Mouse (Mus musculus): ENCODE measurements around the gene Pla2g7.
"Not testable (repeated sequence)": the region's sequence is repeated elsewhere in the genome, so short reads cannot be mapped to it uniquely, and the experiment has no call there.

Gene Pla2g7

DNA sequence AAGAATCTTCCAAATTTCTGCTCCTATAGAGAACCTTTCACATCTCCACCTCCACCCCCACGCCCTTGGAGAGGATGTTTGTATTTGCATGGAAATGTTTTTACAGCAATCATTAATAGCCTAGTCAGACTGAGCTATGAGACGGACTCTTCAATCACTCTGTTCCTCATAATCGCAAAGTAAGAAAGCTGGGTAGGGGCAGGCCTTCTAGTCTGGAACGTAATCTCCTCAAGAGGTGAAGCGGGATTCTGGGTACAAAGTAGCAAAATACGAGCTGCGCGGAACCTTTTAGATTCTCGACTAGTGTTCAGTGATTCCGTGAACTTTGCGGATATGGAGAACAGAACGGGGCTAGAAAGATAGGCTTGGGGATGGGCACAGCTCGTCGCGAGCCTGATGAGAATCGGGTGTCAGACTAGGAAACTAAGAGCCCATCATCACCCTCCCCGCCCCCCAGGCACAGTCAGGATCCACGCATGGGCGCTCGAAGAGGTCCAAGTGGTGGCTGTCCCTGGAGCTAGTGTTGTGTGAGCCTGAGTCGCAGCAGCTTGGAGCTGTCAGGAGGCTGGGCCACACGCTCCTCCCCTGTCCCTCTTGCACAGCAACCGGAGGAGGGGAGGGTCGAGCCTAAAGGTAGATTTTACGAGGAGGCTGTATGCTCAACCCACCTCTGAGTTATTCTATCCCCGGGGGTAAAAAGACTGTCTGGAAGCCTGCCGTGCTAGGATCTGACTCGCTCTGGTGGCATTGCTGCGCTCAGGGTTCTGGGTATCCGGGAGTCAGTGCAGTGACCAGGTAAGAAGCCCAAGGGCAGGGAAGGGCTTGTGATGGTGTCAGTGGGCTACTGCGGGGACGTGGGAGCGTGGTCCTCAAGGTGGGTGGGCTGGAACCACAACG is at the start of gene Pla2g7:
TSS of gene Pla2g7 (plus strand) at position 107 of the 897 bp plus-strand sequence.
- peak; percentile 24 for DNase-seq

DNA sequence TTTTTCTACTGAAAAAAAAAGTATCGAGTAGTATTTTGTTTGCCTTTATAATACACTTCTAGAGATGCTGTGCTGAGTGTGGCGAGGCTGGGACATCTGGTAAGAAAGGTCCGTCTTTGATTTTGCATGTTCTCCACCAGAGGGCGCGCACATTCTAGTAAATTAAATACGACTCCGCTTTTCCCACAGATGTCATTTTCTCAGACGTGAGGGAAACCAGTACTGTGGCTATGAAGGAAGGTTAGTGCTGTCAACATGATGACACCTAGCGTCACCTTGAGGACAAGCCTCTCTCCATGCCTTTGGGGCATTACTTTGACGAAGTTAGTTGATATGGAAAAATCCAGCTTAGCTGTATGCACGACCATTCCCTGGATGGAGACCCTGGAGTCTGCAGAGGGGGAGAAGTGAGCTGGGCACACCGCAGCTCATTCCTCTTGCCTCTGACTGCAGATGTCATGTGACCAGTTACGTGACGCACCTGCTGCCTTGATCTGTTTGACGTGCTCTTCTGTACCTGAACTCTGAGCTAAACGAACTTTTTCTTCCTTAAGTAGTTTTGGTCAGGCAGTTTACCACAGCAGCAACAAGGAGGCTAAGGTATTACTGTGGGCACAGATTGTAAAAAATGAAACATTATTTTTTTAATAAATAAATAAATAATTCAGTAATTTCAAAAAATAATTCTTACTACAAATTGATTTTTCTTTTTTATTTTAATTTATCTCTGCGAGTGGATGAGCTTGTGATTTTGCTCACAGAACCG is 49.1 kb upstream of the Pla2g7 start:
- peak; percentile 59 for DNase-seq

DNA sequence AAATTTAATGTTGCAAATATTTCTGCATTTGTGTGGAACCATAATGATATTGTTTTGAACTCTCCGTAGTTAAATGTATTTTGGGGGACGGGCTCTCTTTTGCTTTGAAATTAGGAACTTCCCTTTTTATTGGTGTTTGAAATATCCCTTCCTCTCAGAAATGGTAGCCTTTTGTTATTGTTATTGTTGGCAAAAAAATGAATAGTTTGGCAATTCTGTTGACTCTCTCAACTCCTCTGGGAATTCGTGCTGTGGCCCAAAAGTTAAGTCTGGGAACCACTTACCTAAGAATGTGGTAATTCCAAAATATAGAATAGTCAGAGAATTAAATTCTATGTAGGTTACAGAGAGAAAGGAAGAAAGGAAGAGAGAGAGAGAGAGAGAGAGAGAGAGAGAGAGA is 47.7 kb upstream of the Pla2g7 start:
- no peak for DNase-seq

DNA sequence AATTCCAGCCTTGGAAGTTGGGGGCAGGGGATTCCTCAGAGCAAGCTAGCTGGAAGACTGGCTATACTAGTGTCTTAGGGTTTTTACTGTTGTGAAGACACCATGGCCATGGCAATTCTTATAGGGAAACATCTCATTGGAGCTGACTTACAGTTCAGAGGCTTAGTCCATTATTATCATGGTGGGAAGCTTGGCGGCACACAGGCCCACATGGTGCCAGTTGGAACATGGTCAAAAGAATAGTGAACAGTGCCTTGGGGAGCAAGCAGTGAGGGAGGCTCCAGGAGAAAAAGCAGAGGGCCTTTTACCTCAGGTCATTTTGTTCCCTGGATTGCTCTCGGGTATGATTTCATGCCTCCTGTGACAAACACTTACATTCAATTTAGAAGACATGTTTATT is 37.4 kb upstream of the Pla2g7 start:
- DNase-seq = no peak

DNA sequence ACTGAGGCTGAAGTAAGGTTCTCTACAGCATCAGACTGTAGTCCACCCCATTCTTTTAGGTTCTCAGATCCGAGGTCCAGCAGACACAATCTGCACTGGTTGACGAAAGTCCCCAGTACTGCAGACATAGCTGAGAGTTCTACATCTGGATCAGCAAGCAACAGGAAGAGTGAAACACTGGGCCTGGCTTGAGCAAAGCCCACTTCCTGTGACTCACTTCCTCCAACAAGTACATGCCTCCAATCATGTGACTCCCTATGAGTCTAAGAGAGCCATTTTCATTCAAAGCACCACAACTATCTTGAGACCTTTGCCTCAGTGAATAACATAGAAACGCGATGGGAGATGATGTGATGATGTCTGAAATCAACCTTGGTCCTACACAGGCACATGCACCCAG is 36.7 kb upstream of the Pla2g7 start:
- DNase-seq = no peak

DNA sequence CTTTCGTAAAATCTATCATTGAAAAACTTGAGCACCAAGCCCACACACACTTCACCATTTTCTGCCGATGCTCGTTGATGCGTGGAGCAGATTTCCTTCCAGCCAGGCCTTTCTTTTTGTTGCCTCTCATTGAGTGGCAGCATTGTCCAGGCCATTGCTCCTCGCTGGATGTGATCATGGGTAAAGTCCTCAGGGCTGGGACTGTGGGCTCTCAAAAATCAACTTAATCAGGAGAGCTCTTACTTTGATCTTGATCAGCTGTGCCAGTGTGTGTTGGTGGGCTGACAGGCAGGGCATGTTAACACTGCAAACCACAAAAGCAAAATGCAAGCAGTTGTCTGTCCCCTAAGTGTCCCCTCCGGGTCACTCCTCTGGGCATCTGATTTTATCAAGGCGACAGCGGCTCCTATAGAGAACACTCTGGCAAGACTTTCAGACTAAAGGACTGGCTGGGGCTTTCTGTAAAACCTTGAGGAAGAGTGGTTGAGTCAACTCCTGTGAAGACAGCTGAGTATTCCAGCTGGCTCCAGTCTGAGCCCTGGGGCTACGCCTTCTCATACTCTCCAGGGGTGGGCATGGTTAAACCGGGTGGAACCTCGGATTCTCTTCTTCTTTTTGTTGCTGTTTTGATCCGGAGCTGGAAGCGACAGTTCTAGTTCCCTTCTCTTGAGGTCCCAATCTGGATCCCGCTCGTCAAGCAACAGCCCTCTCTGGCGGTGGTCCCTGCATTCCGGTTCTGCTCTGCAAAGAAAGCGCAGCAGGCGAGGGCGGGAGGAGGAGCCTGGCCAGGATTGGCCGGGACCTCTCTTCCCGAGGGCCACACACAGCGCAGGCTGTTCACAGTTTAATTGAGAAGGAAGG is 33.3 kb upstream of the Pla2g7 start:
- DNase-seq = peak; percentile 38

DNA sequence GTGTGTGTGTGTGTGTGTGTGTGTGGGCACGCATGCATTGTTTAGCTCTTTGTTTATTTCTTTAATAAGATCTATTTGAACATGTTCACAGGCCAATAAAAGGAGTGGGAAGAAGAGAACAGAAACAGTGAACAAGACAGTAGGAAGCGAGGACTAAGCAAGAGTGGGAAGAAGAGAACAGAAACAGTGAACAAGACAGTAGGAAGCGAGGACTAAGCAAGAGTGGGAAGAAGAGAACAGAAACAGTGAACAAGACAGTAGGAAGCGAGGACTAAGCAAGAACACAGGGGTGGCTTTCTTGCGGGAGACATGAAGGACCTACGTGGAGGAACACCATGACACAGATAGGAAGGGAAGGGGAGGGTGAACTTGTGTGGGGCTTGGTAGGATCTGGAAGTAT is 31.1 kb upstream of the Pla2g7 start:
- not testable (repeated sequence) for DNase-seq

DNA sequence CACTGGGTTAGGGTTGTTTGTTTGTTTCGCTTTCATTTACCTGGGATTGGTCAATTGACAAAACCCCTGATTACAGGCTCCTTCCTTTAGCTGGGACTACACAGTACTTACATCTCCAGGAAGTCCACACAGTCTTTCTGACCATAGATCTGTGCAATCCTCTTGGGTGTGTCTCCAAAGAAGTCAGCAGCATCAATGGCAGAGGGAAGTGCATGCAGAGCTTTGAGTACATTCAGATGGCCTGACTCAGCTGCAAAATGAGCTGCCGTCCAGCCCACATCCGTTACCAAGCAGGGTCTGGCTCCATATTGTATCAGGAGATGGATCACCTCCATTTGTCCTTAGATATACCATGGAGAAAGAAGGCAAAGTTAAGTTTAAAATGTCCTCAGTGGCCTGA is 29.1 kb upstream of the Pla2g7 start:
- no peak for DNase-seq

DNA sequence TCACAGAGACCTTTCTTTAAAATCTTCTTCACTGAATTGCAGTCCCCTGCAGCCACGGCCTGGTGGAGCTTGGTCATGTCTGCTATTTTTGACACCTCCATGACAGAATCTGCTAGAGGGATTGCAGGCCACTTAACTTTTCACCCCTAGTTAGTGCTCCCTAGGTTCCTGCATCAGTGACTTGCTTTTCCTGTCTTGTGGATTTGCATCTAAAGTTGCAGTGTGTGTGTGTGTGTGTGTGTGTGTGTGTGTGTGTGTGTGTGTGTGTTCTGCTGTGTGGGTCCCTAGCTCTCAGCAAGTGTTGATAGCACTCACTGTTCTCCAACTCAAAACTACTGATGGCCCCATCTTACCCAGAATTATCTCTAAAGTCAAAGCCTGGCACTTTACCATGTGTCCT is 24.4 kb upstream of the Pla2g7 start, which contains the start of gene Ankrd66:
TSS of gene Ankrd66 (minus strand) at position 101 of the 400 bp plus-strand sequence.
- no peak for DNase-seq

DNA sequence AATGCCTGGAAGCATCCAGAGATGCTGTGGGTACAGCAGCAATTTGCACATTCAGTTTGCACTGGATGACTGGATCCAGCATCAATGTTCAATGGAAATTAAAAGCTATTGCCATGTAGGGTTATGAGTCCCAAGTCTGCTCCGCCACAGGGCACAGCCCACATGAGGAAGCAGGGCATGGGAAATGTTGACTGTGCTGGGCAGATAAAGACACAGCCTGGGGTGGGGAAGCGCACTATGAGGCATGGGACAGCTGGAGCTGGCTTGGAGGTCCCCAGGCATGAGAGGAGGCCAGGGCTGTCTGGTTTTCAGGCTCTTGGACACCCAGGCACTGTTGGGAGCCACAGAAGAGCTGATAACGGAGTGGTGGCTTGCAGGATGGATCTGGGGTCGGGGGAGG is 23.9 kb upstream of the Pla2g7 start:
- DNase-seq = no peak

DNA sequence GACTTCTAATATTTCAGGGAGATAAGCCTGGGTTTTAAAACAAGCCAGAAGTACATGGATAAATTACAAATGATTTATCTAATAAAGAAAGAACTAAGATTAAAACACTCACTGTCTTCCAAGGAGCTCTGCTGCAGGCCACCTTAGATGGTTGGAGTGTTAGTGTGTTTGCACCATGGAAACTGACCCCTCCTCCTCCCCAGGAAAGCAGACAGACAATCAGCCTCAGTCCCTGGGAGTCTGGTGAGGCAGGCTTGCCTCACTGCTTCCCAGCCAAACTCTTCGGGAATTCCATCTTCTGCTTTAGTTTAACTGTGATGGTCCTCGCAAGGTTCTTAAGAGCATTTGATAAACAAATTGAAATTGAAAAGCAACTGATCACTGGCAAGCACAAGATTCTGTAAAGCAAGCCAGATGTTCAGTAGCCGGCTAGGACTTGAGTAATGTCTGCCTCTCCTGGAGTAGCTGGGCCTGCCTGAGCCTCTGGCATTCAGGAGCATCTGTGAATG is 16.7 kb upstream of the Pla2g7 start:
- no peak for DNase-seq

DNA sequence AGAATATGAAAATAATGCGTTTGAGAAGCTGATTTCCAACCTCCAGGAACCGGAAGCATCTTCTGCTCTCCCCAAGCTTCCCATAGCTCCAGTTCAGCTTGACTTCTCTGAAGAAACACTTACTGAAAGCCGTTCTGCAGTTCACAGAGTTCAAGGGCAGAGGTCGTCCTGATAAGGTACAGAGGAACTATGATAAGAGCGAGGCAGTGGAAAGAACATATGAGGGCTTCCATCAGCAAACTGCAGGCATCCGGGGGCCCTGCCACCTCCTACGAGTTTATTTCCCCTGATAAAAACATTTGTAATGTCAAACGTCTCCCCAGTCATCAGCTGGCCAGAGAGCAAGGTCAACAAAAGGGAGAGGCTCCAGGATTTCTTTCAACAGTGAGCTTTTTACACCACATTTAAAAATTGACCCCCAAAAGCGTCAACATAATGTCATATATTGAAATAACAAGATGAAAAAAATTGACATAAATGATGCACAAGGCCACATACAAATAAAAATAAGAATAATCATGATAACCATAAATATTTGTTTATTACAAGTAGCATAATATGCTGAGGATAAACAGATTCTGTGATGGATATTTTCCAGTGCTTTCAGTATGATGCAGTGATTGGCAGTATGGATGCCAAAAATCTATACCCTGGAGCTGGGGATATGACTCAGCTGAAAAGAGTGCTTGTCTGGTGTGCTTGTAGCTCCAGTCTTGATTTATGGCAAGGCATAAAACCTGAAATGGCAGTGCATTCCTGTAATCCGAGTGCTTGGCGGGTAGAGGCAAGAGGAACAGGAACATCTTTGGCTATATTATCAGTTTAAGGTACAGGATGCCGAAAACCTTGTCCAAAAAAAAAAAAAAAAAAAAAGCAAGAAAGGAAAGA is 13.1 kb upstream of the Pla2g7 start:
- no peak for DNase-seq

DNA sequence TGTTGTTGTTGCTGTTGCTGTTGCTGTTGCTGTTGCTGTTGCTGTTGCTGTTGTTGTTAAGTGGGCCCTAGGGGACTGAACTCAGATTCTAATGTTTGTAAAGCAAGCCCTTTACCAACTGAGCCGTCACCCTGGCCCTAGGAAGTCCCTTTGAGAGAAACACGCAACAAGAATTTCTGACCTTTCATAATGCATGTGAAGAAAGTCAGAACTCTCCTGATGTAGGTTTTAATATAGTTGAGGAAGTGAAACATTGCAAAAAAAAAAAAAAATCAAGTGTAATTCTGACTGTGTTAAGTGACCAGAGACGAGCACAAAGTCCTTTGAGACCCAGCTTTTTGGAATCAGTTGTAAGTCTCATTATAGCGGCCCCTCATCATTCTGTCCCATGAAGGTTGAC is 10.8 kb upstream of the Pla2g7 start:
- DNase-seq = no peak

DNA sequence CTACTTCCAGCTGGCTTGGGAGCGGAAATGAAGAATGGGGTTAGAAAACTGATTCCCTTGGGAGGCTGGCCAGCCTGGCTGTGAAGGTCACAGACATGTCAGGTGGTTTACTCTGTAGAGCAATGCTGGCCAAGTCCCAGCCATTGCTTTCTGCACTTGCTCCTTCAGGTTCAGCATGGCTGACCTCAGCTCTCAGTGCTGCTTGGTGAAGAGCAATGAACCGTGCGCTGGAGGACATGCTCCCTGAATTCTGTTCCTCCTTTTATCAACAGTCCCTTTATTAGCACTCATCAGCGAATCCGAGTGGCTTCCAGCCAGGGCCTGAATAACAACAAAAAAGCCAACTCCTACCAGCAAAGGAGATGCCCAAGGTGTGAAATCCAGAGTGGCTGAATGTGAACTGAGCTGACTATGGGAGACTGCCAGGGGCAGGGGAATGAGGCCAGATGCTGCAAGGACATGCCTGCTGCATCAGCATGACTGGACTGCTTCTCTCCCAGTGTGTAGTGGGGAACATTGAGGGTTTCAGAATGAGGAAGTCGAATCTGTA is 10.3 kb upstream of the Pla2g7 start:
- peak; percentile 95 for DNase-seq

DNA sequence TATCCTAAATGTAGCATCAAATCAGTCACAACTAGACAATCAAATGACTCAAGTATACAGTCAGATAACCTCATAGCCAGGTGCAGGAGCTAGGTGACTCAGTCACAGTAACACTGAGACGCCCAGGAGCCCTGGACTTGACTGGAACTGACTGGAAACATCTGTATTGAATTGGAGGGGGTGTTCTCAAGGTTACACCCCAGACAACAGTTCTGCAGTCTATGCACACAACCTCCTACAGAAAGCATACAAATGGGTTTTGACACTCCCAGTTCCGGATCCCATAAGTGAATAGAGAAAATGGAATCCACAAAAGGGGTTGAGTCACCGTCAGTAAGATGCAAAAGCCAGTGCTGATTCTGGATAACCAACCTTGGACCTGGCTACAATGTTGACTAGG is 9.2 kb upstream of the Pla2g7 start:
- no peak for DNase-seq

DNA sequence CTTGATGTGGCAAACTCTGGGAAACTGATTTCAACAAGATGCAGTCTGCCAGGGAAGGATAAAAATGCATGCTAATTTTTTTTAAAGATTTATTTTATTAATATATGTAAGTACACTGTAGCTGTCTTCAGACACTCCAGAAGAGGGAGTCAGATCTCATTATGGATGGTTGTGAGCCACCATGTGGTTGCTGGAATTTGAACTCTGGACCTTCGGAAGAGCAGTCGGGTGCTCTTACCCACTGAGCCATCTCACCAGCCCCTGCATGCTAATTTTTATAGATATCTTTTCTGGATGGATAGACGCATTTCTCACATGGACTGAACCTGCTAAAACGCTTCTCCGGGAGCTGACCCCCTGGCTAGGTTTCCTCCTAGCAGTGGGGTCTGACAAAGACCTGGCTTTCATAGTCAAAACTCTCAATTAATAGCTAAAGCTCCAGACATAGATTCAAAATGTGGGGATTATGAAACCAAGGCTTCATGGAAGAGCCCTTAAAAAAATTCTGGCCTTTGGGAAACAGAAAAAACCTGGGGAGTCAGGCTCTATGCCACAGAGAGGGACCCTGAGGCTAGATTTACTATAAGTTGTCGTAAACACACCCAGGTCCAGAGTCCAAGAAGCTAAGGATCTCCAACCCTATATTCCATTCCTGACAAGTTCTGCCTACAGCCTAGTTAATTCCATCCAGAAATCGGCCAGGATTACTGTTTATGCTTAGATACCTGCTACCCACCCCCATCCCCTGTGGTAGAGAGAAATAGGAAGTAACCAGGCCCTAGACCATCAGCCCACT is 4.5 kb upstream of the Pla2g7 start:
- no peak for DNase-seq

DNA sequence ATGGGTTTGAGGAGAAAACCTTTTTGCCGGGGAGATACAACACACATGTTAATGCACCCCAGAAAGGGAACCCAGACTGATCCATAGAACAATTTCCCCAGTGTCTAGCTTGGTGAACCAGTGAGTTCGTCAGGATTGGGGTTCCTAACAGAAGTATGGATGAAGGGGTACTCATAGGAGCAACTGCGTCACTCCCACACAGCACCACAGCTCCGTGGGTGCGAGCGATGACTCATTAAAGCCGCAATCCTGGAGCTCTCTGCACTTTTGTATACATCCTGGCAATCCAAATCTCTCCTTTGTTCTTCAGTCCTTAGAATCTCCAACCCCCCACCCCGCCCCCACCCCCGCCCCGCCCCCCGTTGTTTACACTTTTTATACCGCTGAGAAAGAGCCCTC is 306 bp upstream of the Pla2g7 start:
- no peak for DNase-seq

DNA sequence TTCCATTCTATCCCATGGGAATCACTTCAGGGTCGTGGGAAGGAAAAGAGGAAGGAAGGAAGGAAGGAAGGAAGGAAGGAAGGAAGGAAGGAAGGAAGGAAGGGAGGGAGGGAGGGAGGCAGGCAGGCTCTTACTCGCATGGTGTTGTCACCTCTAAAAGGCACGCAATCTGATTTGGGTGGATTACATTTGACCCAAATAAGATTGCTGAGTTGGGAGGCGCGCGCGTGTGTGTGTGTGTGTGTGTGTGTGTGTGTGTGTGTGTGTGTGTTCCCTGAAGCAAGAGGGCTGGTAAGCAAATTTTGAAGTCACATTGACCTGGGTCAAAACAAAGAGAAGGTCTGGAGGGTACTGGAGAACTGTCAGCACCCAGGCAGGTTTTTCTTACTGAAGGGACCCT is 1.4 kb downstream of the Pla2g7 start:
- DNase-seq = no peak

DNA sequence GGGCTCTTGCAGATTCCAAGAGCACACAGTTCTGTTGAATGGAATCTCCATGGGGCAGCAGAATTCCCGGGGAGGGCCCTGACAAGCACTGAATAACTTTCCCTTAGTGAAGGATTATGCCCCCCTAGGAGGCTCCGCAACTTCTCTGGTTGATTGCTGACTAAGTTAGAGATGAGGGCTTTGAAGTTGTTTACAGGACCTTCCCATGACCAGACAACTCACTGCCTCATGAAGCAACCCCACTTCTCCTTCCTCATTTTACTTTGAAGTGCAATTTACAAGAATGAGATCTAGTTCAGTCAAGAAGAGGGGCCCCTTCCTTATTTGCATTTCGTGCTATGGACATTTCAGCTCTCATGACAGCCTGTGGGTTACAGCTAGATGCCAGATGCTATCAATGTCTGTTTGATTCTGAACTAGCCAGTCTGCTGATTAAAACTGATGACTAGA is 5.8 kb downstream of the Pla2g7 start:
- no peak for DNase-seq

DNA sequence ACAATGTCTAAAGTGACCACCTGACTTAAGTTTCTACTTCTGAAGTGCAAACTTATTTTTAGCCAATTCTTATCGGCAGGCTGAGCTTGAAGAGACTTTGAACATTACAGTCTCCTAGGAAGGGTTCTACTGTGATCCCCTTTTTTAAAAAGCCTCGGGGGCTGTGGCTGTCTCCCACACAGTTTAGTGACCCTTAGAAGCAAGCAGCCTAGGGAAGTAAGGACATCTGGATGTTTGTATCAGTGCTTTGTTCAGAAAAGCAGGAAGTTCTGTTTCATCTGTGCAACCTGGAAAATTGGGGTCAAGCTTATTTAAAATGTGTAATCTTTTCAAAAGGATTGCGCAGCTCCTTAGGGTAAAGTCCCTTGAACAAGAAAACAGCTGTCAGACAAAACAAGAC is 12.6 kb downstream of the Pla2g7 start:
- no peak for DNase-seq
